Mouse (Mus musculus): ENCODE measurements around the gene Nip7. TPM values are rescaled to one million over a fixed set of nuclear protein-coding genes. Genes with fewer than 3 reads are reported as not detected.
A peak's percentile ranks its signal among the peaks of the same experiment; 100 is the strongest.

Gene Nip7
- polyA plus RNA-seq, 1 experiment = 4.2 TPM

GRCm38 (mm10) chr8:107065511-107066496 is 9.1 kb downstream of the Nip7 start, which contains the start of gene Tmed6:
Gene Tmed6, minus strand, starts transcription at chr8:107065644.
- TF ChIP-seq GATA1 (IDR thresholded peaks at IDR 0.05; ENCODE audit: borderline replicate concordance, low read length) (no peak), FLI1 (IDR thresholded peaks at IDR 0.05; ENCODE audit: low read length) (no peak)
- no peaks in the 10 kb centered on the region for H3K9me3 ChIP-seq
- peaks cover 28% of the 10 kb centered on the region for H3K36me3 ChIP-seq (replicated peaks; ENCODE audit: low read length)
- H3K27me3 ChIP-seq (replicated peaks) = peaks cover 4% of the 10 kb centered on the region
- peak within 1 kb of the TSS; percentile 69 for H3K4me3 ChIP-seq (replicated peaks)
- H3K4me1 ChIP-seq = peaks cover 12% of the 10 kb centered on the region

- no peaks in the 10 kb centered on the region for H3K9me3 ChIP-seq
- H3K4me3 ChIP-seq (replicated peaks) = peak overlapping the region; percentile 56
- no peaks in the 10 kb centered on the region for H3K27me3 ChIP-seq (replicated peaks)
- no peak for TF ChIP-seq FLI1 (IDR thresholded peaks at IDR 0.05; ENCODE audit: low read length)
- no peak for TF ChIP-seq GATA1 (IDR thresholded peaks at IDR 0.05; ENCODE audit: borderline replicate concordance, low read length)
- peaks cover 51% of the 10 kb centered on the region for H3K4me1 ChIP-seq
- H3K36me3 ChIP-seq (replicated peaks; ENCODE audit: low read length) = peaks cover 96% of the 10 kb centered on the region
These were observed 17.0 kb downstream of the Nip7 start for GRCm38 (mm10) chr8:107073706-107074105.

- no peaks in the 10 kb centered on the region for H3K27me3 ChIP-seq (replicated peaks)
- peaks cover 96% of the 10 kb centered on the region for H3K36me3 ChIP-seq (replicated peaks; ENCODE audit: low read length)
- no peaks in the 10 kb centered on the region for H3K9me3 ChIP-seq
- H3K4me3 ChIP-seq (replicated peaks) = peak overlapping the region; percentile 33
- TF ChIP-seq GATA1 (IDR thresholded peaks at IDR 0.05; ENCODE audit: borderline replicate concordance, low read length) (no peak), FLI1 (IDR thresholded peaks at IDR 0.05; ENCODE audit: low read length) (no peak)
- peaks cover 53% of the 10 kb centered on the region for H3K4me1 ChIP-seq
These were observed 17.5 kb downstream of the Nip7 start for GRCm38 (mm10) chr8:107074128-107074527.

- TF ChIP-seq GATA1 (IDR thresholded peaks at IDR 0.05; ENCODE audit: borderline replicate concordance, low read length) = no peak
- TF ChIP-seq FLI1 (IDR thresholded peaks at IDR 0.05; ENCODE audit: low read length) = no peak
- H3K4me1 ChIP-seq = peaks cover 63% of the 10 kb centered on the region
- H3K9me3 ChIP-seq = no peaks in the 10 kb centered on the region
- no peaks in the 10 kb centered on the region for H3K27me3 ChIP-seq (replicated peaks)
- peaks cover 96% of the 10 kb centered on the region for H3K36me3 ChIP-seq (replicated peaks; ENCODE audit: low read length)
- H3K4me3 ChIP-seq (replicated peaks) = peak overlapping the region; percentile 70
These were observed 19.7 kb downstream of the Nip7 start for GRCm38 (mm10) chr8:107076239-107076888.

DNA sequence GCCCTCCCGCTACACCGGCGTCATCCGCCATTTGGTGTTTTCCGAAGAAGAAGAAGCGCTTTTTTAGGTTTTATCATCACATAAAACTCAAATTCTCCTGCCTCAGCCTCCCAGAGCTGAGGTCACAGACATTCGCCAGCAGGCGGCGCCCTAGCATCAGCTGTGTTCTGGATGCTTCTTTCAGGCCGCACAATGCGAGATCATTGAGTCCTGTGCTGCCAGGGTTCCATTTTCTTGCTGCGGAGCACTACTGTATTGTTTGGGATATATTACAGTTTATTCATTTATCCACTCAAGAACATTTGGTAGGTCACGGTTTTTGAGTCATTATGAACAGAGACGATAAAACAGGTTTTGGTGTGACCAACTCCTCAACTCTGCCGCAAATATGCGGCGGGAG is 28.7 kb downstream of the Nip7 start:
- Histone ChIP-seq H3K9me3 (no peaks in the 10 kb centered on the region), H3K36me3 (replicated peaks; ENCODE audit: low read length) (peaks cover 87% of the 10 kb centered on the region), H3K4me3 (replicated peaks) (no peak overlapping the region), H3K4me1 (peaks cover 3% of the 10 kb centered on the region), H3K27me3 (replicated peaks) (no peaks in the 10 kb centered on the region)
- no peak for TF ChIP-seq FLI1 (IDR thresholded peaks at IDR 0.05; ENCODE audit: low read length)
- no peak for TF ChIP-seq GATA1 (IDR thresholded peaks at IDR 0.05; ENCODE audit: borderline replicate concordance, low read length)

DNA sequence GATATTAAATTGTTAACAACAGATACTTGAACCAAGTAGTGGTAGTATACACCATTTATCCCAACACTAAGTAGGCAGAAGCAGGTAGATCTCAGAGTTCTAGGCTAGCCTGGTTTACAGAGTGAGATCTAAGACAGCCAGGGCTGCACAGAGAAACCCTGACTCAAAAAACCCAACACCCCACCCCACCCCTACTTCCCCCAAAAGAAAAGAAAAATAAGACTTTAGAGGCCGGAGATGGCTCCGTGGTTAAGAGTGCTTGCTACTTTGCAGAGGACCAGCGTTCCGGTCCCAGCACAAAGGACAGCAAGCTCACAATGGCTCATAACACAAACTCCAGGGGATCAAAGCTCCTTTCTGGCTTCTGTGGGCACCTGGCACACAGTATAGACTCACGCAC is 29.3 kb downstream of the Nip7 start:
- Histone ChIP-seq H3K9me3 (no peaks in the 10 kb centered on the region), H3K36me3 (replicated peaks; ENCODE audit: low read length) (peaks cover 87% of the 10 kb centered on the region), H3K4me1 (peaks cover 7% of the 10 kb centered on the region), H3K27me3 (replicated peaks) (no peaks in the 10 kb centered on the region), H3K4me3 (replicated peaks) (no peak overlapping the region)
- TF ChIP-seq FLI1 (IDR thresholded peaks at IDR 0.05; ENCODE audit: low read length) (no peak), GATA1 (IDR thresholded peaks at IDR 0.05; ENCODE audit: borderline replicate concordance, low read length) (no peak)

DNA sequence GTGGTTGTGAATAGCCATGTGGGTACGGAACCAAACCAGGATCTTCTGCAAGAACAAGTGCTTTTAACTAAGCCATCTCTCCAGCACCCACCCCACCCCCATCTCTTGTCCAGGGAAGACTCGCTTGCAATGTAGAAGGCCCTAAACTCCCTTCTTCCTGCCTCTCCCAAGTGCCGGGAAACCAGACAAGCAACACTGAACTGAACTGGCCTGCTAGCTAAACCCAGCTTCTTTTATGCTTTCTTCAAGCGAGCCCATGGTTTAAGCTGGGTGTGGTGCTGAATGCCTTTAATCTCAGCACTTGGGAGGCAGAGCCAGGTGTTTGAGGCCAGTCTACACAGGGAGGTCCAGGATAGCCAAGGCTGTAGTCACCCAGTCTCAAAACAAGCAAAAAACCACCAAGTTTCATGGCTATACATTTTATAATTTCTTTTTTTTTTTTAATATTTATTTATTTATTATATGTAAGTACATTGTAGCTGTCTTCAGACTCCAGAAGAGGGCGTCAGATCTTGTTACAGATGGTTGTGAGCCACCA is 31.9 kb downstream of the Nip7 start:
- H3K27me3 ChIP-seq (replicated peaks) = no peaks in the 10 kb centered on the region
- TF ChIP-seq FLI1 (IDR thresholded peaks at IDR 0.05; ENCODE audit: low read length) = no peak
- no peak for TF ChIP-seq GATA1 (IDR thresholded peaks at IDR 0.05; ENCODE audit: borderline replicate concordance, low read length)
- H3K9me3 ChIP-seq = no peaks in the 10 kb centered on the region
- H3K4me3 ChIP-seq (replicated peaks) = no peak overlapping the region
- H3K36me3 ChIP-seq (replicated peaks; ENCODE audit: low read length) = peaks cover 84% of the 10 kb centered on the region
- H3K4me1 ChIP-seq = peaks cover 26% of the 10 kb centered on the region

GRCm38 (mm10) chr8:107090531-107090930 is 33.9 kb downstream of the Nip7 start:
- Histone ChIP-seq H3K4me3 (replicated peaks) (no peak overlapping the region), H3K9me3 (no peaks in the 10 kb centered on the region), H3K4me1 (peaks cover 45% of the 10 kb centered on the region), H3K27me3 (replicated peaks) (no peaks in the 10 kb centered on the region), H3K36me3 (replicated peaks; ENCODE audit: low read length) (peaks cover 81% of the 10 kb centered on the region)
- no peak for TF ChIP-seq GATA1 (IDR thresholded peaks at IDR 0.05; ENCODE audit: borderline replicate concordance, low read length)
- TF ChIP-seq FLI1 (IDR thresholded peaks at IDR 0.05; ENCODE audit: low read length) = no peak

DNA sequence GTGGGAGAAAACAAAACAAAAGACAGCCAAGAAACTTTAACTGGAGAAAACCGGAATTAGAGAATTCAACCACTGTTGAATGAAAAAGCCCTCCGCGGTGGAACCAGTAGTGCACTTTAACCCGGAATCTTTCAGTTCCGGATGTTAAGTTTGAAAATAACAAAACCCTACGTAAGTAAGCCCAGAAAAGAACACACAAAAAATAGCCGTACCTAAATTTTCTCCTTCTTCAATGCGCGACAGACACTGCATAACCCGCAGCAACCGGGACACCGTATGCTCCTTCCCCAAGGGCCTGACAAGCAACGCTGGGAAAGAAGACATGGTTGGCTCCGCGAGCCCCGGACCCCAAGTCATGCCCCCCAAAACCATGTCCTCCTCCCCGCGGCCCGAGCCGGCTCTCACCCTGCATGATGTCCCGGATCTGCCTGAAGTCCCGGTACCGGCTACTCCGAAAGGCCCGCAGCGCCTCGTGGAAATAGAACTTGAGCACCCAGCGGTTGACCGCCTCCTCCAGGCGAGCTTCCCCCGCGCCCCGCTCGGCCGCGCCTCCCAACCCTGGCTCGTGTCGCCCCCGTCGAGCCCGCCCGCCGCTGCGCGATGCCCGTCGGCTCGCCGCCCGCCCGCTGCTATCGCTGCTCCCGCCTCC is 39.2 kb downstream of the Nip7 start:
- H3K4me3 ChIP-seq (replicated peaks) = peak overlapping the region; percentile 96
- peaks cover 53% of the 10 kb centered on the region for H3K4me1 ChIP-seq
- H3K27me3 ChIP-seq (replicated peaks) = no peaks in the 10 kb centered on the region
- no peaks in the 10 kb centered on the region for H3K9me3 ChIP-seq
- H3K36me3 ChIP-seq (replicated peaks; ENCODE audit: low read length) = peaks cover 32% of the 10 kb centered on the region
- TF ChIP-seq FLI1 (IDR thresholded peaks at IDR 0.05; ENCODE audit: low read length) (no peak), GATA1 (IDR thresholded peaks at IDR 0.05; ENCODE audit: borderline replicate concordance, low read length) (no peak)
